Mouse (Mus musculus): Measurements from ENCODE around the gene Exoc1. TPM values are rescaled to one million over a fixed set of nuclear protein-coding genes. Genes with fewer than 3 reads are reported as not detected.
A peak's percentile ranks its signal among the peaks of the same experiment; 100 is the strongest.

The Exoc1 gene
- polyA plus RNA-seq, 1 experiment: 16.8 TPM

- H3ac ChIP-seq (ENCODE audit: control insufficient read depth, insufficient read length): no peak overlapping the region
- no peaks in the 10 kb centered on the region for H3K27me3 ChIP-seq (ENCODE audit: control insufficient read depth, insufficient read depth, insufficient read length)
- peaks cover 9% of the 10 kb centered on the region for H3K36me3 ChIP-seq (ENCODE audit: control insufficient read depth, insufficient read depth)
- H3K4me3 ChIP-seq: no peak overlapping the region
- H3K4me2 ChIP-seq (ENCODE audit: low read depth): no peak overlapping the region
- H3K79me2 ChIP-seq (ENCODE audit: control insufficient read depth, insufficient read depth): no peaks in the 10 kb centered on the region
- TF ChIP-seq TCF3 (IDR thresholded peaks at IDR 0.05; ENCODE audit: insufficient read length, low read depth) (no peak), MYOG (IDR thresholded peaks at IDR 0.05; ENCODE audit: control insufficient read depth in 1 of 3, insufficient read depth in 1 of 3, insufficient read length in 2 of 3, low read depth in 2 of 3) (no peak), MAX (IDR thresholded peaks at IDR 0.05; ENCODE audit: low read depth) (no peak), POLR2A (IDR thresholded peaks at IDR 0.05; ENCODE audit: insufficient read length, low read depth) (no peak), E2F4 (IDR thresholded peaks at IDR 0.05; ENCODE audit: insufficient read depth) (no peak), USF1 (IDR thresholded peaks at IDR 0.05; ENCODE audit: low read depth) (no peak), CEBPB (IDR thresholded peaks at IDR 0.05; ENCODE audit: insufficient read depth, poor library complexity, severe bottlenecking) (no peak), MYOD1 (IDR thresholded peaks at IDR 0.05; ENCODE audit: control insufficient read depth in 1 of 3, insufficient read length in 2 of 3, low read depth in 2 of 3) (no peak), SRF (IDR thresholded peaks at IDR 0.05; ENCODE audit: control insufficient read depth, insufficient read length, low read depth) (no peak), POLR2AphosphoS2 (IDR thresholded peaks at IDR 0.05; ENCODE audit: insufficient read length, low read depth) (no peak), REST (IDR thresholded peaks at IDR 0.05; ENCODE audit: insufficient read depth, insufficient read length) (no peak), TCF12 (IDR thresholded peaks at IDR 0.05; ENCODE audit: insufficient read depth, poor library complexity, severe bottlenecking) (no peak)
Observed at GRCm38 (mm10) chr5:76574251-76574650, 45.1 kb downstream of the Exoc1 start.

- no peak overlapping the region for H3K4me2 ChIP-seq (ENCODE audit: low read depth)
- H3K27me3 ChIP-seq (ENCODE audit: control insufficient read depth, insufficient read depth, insufficient read length): no peaks in the 10 kb centered on the region
- H3K79me2 ChIP-seq (ENCODE audit: control insufficient read depth, insufficient read depth): no peaks in the 10 kb centered on the region
- no peak for TF ChIP-seq TCF3 (IDR thresholded peaks at IDR 0.05; ENCODE audit: insufficient read length, low read depth)
- no peak for TF ChIP-seq E2F4 (IDR thresholded peaks at IDR 0.05; ENCODE audit: insufficient read depth)
- no peak for TF ChIP-seq CEBPB (IDR thresholded peaks at IDR 0.05; ENCODE audit: insufficient read depth, poor library complexity, severe bottlenecking)
- TF ChIP-seq MYOD1 (IDR thresholded peaks at IDR 0.05; ENCODE audit: control insufficient read depth in 1 of 3, insufficient read length in 2 of 3, low read depth in 2 of 3): no peak
- no peak for TF ChIP-seq USF1 (IDR thresholded peaks at IDR 0.05; ENCODE audit: low read depth)
- TF ChIP-seq POLR2A (IDR thresholded peaks at IDR 0.05; ENCODE audit: insufficient read length, low read depth): no peak
- no peak for TF ChIP-seq MAX (IDR thresholded peaks at IDR 0.05; ENCODE audit: low read depth)
- no peak for TF ChIP-seq REST (IDR thresholded peaks at IDR 0.05; ENCODE audit: insufficient read depth, insufficient read length)
- TF ChIP-seq TCF12 (IDR thresholded peaks at IDR 0.05; ENCODE audit: insufficient read depth, poor library complexity, severe bottlenecking): no peak
- no peak for TF ChIP-seq SRF (IDR thresholded peaks at IDR 0.05; ENCODE audit: control insufficient read depth, insufficient read length, low read depth)
- no peak for TF ChIP-seq POLR2AphosphoS2 (IDR thresholded peaks at IDR 0.05; ENCODE audit: insufficient read length, low read depth)
- no peak for TF ChIP-seq MYOG (IDR thresholded peaks at IDR 0.05; ENCODE audit: control insufficient read depth in 1 of 3, insufficient read depth in 1 of 3, insufficient read length in 2 of 3, low read depth in 2 of 3)
- no peaks in the 10 kb centered on the region for H3K36me3 ChIP-seq (ENCODE audit: control insufficient read depth, insufficient read depth)
- H3ac ChIP-seq (ENCODE audit: control insufficient read depth, insufficient read length): no peak overlapping the region
- H3K4me3 ChIP-seq: no peak overlapping the region
Observed at GRCm38 (mm10) chr5:76577026-76577425, 47.9 kb downstream of the Exoc1 start.

- H3K36me3 ChIP-seq (ENCODE audit: control insufficient read depth, insufficient read depth): no peaks in the 10 kb centered on the region
- TF ChIP-seq REST (IDR thresholded peaks at IDR 0.05; ENCODE audit: insufficient read depth, insufficient read length) (no peak), MAX (IDR thresholded peaks at IDR 0.05; ENCODE audit: low read depth) (no peak), E2F4 (IDR thresholded peaks at IDR 0.05; ENCODE audit: insufficient read depth) (no peak), MYOD1 (IDR thresholded peaks at IDR 0.05; ENCODE audit: control insufficient read depth in 1 of 3, insufficient read length in 2 of 3, low read depth in 2 of 3) (no peak), USF1 (IDR thresholded peaks at IDR 0.05; ENCODE audit: low read depth) (no peak), CEBPB (IDR thresholded peaks at IDR 0.05; ENCODE audit: insufficient read depth, poor library complexity, severe bottlenecking) (no peak), POLR2A (IDR thresholded peaks at IDR 0.05; ENCODE audit: insufficient read length, low read depth) (no peak)
Observed at GRCm38 (mm10) chr5:76585378-76585777, 56.3 kb downstream of the Exoc1 start.

DNA sequence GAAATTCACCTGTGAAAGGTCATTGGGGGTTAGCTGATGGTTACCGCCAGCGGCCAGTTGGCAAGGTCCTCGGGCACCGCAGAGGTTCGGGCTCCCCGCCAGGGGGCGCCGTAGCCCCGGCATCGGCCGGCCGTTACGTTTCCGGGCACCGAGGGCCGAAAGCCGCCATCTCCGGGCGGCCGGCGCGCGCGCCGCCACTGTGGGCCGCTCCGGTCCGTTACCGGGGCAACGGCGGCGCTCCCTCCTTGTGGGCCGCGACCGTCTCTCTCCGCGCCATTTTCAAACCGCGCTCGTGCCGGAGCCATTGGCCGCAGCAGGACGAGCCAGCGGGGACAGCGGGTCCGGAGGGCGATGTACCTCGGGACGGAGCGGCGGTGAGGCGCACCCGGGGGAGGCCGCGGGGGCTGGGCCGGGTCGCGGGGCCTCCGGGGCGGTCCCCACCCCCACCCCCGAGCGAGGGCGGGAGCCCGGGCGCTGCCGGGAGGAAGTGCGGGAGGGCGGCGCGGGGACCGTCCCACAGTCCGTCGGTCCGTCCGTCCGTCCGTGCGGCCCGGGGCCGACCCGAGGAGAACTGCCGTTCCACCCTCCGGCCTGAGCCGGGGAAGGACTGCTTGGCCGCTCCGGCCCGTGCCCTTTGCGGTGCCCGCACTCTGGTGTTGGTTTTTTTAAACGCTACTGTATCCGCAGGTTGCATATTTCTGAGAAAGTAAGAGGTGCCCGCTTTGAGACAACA, 59.6 kb downstream of the Exoc1 start, which contains the start of gene Cep135:
TSS of gene Cep135 (plus strand) at position 148 of the 733 bp plus-strand sequence.
- Histone ChIP-seq H3ac (ENCODE audit: control insufficient read depth, insufficient read length) (peak within 1 kb of the TSS; percentile 78), H3K79me2 (ENCODE audit: control insufficient read depth, insufficient read depth) (no peaks in the 10 kb centered on the region), H3K4me2 (ENCODE audit: low read depth) (peak within 1 kb of the TSS; percentile 93), H3K36me3 (ENCODE audit: control insufficient read depth, insufficient read depth) (peaks cover 6% of the 10 kb centered on the region), H3K27me3 (ENCODE audit: control insufficient read depth, insufficient read depth, insufficient read length) (no peaks in the 10 kb centered on the region), H3K4me3 (peak within 1 kb of the TSS; percentile 54)
- TF ChIP-seq POLR2A (IDR thresholded peaks at IDR 0.05; ENCODE audit: insufficient read length, low read depth) (peak; percentile 60), USF1 (IDR thresholded peaks at IDR 0.05; ENCODE audit: low read depth) (no peak), TCF3 (IDR thresholded peaks at IDR 0.05; ENCODE audit: insufficient read length, low read depth) (no peak), MYOD1 (IDR thresholded peaks at IDR 0.05; ENCODE audit: control insufficient read depth in 1 of 3, insufficient read length in 2 of 3, low read depth in 2 of 3) (no peak), E2F4 (IDR thresholded peaks at IDR 0.05; ENCODE audit: insufficient read depth) (peak; percentile 81), MYOG (IDR thresholded peaks at IDR 0.05; ENCODE audit: control insufficient read depth in 1 of 3, insufficient read depth in 1 of 3, insufficient read length in 2 of 3, low read depth in 2 of 3) (peak in 1 of 3 experiments; percentile 33), SRF (IDR thresholded peaks at IDR 0.05; ENCODE audit: control insufficient read depth, insufficient read length, low read depth) (no peak)

More at GRCm38 (mm10) chr5:76585378-76585777, 56.3 kb downstream of the Exoc1 start:
- H3K27me3 ChIP-seq (ENCODE audit: control insufficient read depth, insufficient read depth, insufficient read length): no peaks in the 10 kb centered on the region
- H3K79me2 ChIP-seq (ENCODE audit: control insufficient read depth, insufficient read depth): no peaks in the 10 kb centered on the region
- no peak overlapping the region for H3K4me3 ChIP-seq
- H3K4me2 ChIP-seq (ENCODE audit: low read depth): no peak overlapping the region
- no peak overlapping the region for H3ac ChIP-seq (ENCODE audit: control insufficient read depth, insufficient read length)

Data from myocyte (in vitro differentiated cells).